Mouse (Mus musculus): Measurements from ENCODE around the gene 2410002F23Rik. TPM values are rescaled to one million over a fixed set of nuclear protein-coding genes. Genes with fewer than 3 reads are reported as not detected.
A peak's percentile ranks its signal among the peaks of the same experiment; 100 is the strongest.
"Not testable (repeated sequence)": the region's sequence is repeated elsewhere in the genome, so short reads cannot be mapped to it uniquely, and the experiment has no call there.

The 2410002F23Rik gene
- total RNA-seq, 2 experiments from 2014 or later: 117 to 139 TPM

DNA sequence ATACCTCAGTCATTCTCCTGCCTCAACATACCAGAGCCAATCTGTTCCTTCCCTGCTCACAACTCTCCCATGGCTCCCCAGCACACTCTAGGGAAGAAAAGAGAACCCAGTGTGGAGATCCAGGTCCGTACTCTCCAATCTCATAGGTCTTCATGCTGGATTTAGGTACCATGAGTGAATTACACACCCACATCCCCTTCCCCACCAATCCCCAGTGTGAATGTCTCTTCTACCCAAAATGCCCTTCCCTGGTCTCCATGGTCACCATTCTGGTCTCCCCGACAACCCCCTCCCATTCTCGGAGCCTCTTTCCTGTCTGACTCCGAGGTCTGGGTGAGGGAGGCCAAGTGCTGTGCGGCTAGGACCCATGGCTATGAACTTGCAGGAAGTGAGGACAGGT lies 14.6 kb downstream of the 2410002F23Rik start, which contains the start of gene Gm15517:
Gene Gm15517, plus strand, starts transcription at position 301 of the 400 bp plus-strand sequence.
- DNase-seq (ENCODE audit: low spot score in 2 of 2): no peak

DNA sequence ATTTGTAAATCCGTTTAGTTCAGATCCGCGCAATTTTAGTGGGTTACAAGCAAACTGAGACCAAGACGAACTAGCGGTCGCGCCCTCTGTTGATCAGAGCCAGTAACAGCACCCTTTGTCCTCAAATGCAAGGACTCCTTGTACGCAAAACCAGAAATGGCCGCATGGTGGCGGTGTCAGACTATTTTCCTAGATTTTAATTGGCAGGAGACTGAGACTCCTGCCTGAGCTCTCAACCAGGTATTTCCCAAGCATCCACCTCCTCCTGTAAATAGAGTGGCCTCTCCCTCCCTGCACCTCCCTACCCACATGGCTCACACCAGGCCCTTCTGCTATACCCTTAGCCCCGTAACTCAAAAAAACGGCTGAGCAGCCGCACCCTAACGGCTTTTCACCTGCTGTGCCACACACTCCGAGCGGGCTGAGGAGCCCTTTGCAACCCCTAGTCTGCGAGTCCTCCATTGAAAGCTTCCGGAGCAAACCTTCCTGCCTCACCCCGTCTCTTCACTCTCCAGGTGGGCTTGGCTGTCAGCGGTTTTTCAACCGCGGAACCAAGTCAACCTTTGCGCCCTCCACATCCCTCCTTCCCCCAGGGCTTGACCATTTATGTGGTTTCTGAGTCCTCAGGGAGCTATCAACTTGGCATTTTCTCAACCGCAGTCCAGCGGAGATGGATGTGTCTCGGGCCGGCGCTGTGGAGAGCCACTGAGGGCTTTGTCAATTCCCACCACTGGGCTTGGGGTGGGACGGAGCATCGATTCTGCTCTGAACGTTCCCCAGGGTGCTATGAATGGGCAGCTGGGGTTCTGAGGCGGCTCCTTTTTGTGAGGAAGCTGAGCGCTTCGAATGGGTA lies 16.5 kb downstream of the 2410002F23Rik start:
- peak; percentile 99 for DNase-seq (ENCODE audit: low spot score in 2 of 2)

DNA sequence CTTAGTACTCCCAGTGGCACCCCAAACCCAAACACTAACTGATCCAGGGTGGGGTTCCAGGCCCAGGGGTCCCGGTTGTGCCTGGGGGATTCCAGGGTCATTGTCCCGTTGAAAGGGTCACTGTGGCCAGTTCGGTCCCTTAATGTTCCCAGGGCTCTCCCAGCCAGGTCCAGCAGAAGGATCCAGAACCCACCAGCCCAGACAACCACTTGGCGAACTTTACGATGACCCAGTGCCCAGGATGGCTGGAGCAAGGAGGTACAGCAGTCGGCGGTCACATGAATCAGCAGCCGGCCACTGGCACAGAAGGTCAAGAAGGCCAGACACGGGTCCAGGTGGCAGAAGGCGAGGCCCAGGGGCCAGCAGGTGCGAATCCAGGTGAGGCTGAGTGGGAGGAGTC lies 21.6 kb downstream of the 2410002F23Rik start:
- DNase-seq (ENCODE audit: low spot score in 2 of 2): no peak

DNA sequence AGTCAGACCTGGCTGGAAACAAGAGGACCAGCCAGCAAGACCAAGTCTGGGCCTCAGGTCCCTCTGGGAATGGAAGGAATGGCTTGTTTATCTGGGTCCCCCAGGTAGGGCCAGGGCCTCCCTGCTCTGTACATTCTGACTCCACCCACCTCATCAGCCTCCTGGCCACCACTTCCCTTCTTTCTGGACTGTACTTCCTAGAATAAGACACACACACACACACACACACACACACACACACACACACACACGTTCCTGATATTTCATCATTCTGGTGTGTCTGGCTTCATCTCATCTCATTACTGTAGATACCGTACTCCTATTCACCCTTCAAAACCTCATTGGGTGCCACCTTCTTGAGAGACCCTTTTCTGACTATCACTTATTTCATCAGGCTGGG lies 22.9 kb downstream of the 2410002F23Rik start:
- DNase-seq (ENCODE audit: low spot score in 2 of 2): no peak

DNA sequence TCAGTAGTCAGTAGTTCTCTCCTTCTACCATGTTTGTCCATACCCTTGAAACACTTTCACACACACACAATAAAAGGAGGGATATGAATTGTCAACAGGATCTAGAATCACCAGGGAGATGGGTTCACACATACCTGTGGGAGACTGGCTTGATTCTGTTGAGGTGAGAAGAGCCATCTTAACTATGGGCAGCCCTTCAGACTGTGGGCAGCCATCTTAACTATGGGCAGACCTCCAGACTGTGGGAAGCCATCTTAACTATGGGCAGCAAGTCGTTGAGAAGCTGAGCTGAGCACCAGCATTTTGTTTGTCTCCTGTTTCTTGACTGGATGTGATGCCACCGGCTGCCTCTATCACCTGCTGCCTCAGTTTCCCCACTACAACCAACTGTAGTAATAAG lies 24.8 kb downstream of the 2410002F23Rik start:
- no peak for DNase-seq (ENCODE audit: low spot score in 2 of 2)

DNA sequence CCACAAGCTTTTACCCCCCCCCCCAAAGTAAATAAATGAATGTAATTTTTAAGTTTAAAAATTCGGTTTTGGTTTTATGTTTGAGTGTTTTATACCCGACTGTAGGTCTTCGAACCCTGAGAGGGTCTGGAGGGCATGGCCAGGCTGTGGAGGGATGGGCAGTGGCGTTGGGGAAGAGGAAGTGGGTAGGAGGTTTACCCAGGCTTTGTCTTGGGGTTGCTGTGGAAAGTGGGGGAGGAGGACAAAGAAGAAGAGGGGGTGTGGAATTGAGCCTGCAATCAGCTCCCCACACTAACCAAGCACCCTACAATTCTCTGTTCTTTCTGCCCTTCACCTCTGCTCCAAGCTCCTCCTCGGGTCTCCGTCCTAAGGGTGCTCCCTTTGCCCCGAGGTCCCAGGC lies 26.0 kb downstream of the 2410002F23Rik start:
- no peak for DNase-seq (ENCODE audit: low spot score in 2 of 2)

DNA sequence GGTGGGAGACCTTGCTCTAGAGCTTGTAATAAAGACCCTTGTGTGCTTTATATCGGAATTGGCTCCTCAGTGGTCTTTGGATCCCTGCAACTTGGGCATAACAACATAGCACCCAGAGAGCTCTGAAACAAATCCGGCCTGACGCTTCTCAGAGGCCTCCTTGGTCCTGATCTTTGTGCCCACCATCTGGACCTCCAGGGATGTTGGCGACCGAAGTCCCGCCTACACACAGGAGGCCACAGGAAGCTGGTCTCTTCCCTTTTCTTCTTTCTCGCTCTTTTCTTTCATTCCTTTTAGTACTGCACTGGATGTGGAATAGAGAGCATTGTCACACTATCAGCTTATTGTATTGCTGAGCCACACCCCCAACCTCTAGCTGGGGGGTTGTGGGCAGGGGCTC lies 26.9 kb downstream of the 2410002F23Rik start:
- no peak for DNase-seq (ENCODE audit: low spot score in 2 of 2)

DNA sequence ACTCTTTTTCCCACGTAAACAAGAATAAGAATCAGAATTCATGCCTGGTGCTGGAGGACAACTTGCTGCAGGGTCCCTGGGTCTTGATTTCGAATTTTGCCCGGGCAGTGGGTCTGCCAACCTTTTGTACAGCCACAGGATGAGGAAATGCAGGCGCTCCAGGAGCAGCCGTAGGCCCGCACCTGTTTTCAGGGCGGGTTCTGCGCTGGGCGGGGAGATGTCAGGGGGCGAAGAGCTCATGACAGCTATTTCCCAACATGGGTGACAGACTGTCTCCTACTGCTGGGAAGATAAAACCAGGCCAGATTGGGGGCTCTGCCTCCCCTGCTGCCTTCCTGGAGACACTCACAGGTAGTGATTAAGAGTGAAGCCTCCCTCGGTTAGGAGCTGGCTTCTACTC lies 27.6 kb downstream of the 2410002F23Rik start:
- no peak for DNase-seq (ENCODE audit: low spot score in 2 of 2)

DNA sequence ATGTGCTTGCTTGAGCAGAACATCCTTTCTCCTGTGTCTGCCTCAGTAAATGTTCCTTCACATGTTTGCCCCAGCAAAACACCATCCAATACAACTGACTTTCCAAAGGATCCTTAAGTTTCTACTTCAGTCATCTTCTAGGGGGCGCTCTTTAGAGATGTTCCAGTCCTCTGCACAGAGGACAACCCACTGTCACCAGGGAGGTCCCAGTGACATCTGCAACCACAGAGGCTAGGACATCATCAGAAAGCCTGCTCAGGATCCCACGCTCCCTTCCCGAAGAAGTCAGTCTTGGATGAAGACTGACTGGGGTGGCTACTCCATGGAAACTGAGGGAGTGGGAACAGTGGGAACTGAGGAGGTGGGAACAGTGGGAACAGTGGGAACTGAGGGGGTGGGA lies 29.0 kb downstream of the 2410002F23Rik start:
- DNase-seq (ENCODE audit: low spot score in 2 of 2): no peak

DNA sequence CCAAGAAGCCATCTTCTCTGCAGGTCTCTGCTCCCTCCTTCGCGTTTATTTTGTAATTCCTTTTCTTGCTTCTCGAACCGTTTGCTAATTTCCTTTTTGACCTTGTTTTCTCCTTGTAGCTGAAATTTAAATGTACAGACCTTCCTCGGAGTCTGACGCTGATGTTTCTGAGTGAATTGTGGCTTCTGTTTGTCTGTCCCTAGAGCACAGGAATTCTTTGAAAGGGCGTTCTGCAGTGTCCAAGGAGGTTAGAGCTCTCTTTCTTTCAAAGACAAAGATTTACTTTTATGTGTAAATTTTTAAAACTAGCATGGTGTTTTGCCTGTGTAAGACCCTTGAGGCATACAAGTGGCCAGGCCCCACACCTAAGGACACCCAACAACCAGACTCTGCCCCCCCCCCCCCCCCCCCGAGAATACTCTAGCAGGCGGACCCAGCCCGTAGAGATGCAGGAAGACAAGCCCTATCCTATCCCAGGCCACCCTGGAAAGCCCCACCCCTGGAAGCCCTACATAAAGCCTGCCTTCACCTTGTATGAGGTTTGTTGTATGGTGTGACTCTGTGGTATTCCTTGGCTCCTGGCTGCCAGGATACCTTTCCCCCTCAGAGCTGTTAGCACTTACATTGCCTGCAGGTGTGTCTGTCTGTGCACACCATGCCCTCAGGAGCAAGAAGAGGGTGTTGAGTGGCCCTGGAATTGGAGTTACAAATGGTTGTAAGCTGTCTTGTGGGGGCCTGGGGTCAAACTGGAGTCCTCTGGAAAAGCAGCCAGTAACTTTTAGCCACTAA lies 30.1 kb downstream of the 2410002F23Rik start:
- DNase-seq (ENCODE audit: low spot score in 2 of 2): no peak

DNA sequence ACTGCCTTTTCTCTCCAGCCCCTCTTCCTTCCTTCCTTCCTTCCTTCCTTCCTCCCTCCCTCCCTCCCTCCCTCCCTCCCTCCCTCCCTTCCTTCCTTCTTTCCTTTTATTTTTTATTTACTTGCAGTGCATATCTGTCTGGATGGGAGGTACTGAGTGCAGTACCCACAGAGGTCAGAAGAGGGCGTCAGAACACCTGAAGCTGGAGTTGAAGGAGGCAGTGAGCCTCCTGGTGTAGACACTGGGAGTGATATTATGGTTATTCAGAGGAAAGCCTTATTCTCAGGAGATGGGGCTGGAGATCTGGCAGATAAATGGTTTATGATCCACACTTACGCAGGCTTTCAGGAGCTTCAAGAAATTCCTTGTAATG lies 30.7 kb downstream of the 2410002F23Rik start:
- peak; percentile 61 to 68 for DNase-seq (ENCODE audit: low spot score in 2 of 2)

DNA sequence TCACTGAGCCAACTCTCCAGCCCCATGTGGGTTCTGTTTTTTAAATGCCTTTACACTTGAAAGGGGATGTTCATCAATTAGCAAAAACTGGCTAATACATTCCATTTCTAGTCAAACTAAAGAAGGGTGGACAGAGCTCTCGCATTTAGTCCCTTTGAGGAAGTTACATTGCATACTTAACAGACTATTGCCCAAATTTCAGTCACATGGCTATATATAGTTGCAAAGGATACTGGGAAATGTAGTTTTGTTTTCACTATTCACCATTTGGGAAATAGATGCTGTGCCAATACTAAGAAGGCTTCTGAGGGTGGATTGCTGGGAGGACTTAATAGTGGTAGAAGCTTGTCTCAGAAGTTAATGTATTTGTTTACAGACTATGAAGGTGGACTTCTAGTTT lies 34.4 kb downstream of the 2410002F23Rik start:
- no peak for DNase-seq (ENCODE audit: low spot score in 2 of 2)

DNA sequence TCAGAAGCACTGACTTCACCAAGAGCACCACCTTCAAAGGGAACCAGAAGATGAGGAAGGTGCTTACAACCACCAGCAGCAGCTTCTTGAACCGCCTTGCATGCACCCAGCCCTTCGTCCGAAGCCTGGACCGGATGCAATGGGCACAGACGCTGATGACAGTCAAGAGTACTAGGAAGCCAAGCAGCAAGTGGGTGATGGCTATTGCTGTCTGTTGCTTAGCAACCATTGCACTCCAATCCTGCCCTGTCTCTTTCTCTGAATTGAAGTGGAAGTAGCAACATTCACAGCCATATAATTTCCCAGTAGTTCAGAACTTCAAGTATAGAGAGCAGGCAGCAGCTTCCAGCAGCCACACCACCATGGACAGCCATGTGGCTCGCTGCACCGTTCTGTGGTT lies 35.1 kb downstream of the 2410002F23Rik start:
- DNase-seq (ENCODE audit: low spot score in 2 of 2): no peak

DNA sequence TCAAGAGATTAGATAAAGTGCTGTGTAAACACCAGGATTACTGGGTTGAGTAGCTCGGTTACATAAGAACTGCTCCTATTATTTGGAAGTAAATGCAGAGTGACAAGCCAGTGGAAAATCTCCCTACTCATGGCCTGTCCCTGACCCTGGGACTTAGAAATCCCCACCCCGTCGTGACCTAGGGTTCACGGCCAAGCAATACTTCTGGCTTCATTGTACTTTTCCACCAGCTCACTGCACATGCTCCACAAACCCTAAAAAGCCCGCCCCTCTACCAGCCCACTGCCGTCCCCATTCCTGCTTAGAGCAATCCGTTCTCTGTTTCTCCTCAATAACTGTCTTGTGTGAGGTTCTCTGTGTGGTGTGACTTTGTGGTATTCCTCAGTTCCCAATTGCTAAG lies 41.2 kb downstream of the 2410002F23Rik start:
- no peak for DNase-seq (ENCODE audit: low spot score in 2 of 2)

DNA sequence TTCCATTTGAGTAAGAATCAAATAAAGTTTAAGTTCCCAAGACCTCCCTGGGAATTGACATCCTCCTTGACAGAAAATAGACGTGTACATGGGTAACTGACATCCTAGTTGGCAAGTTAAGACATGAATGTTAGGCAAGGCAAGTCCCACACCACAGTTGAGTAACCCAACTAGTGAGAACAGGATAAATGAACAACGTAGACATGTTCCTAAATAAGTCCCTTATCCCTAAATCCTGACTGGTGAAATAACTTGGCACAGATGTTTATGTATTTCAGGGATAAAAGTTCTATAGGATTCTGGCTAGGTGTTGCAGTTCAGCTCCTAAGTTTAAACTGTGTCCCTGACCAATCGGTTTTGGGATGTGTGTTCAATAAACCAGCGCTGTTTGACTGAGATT lies 44.5 kb downstream of the 2410002F23Rik start:
- DNase-seq (ENCODE audit: low spot score in 2 of 2): no peak

DNA sequence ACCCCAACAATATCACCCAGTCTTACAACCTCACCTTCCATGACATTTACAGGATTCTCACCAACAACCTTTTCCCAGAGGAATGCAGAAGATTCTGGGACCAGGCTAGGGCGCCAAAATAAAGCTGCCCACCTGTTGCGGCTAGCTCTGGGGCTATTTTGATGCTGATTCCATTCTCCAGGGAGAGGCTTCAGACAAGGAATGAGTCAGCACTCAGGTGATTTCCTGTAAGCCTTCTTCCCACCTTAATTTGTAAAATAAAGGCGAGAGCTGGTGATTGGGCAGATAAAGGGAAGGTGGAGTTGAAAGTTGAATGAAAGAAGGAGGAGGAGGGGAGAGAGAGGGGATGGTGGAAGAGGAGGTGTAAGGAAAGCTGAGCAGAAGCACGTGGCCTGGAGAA lies 44.9 kb downstream of the 2410002F23Rik start:
- no peak for DNase-seq (ENCODE audit: low spot score in 2 of 2)

DNA sequence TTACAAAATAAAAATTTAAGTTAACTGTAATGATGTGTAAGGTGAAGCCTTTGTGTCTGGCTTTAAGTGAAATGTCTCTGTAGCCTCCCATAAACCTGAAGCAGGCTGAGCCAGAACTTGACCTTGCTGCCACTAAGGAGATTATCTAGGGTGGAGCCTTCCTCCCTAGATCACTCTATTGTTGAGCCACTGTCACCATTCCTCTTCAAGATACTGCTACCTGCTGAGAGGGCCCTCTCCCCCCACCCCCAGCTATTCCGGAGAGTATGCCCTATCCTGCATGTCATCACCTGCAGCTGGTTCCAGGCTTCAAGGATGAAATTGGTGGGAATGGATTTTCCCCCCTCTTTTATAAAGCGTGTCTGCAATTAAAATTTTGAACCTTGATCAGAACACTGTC lies 51.0 kb downstream of the 2410002F23Rik start:
- not testable (repeated sequence) for DNase-seq (ENCODE audit: low spot score in 2 of 2)

Other genes with a start within 250 kb of the 2410002F23Rik start
- gene Klk1b26, start 234.6 kb upstream of the 2410002F23Rik start, total RNA-seq (2021): not detected
- gene Klk1b27, start 194.4 kb upstream of the 2410002F23Rik start, total RNA-seq (2021): not detected
- gene Klk1b21, start 144.4 kb upstream of the 2410002F23Rik start, total RNA-seq (2021): not detected
- not detected for gene Klk1b22, start 134.0 kb upstream of the 2410002F23Rik start, total RNA-seq (2021)
- gene Klk1b16, start 110.0 kb upstream of the 2410002F23Rik start, total RNA-seq (2021): not detected
- gene Klk1b24, start 58.5 kb upstream of the 2410002F23Rik start, total RNA-seq (2021): not detected
- not detected for gene Klk1b3, start 48.5 kb upstream of the 2410002F23Rik start, total RNA-seq (2021)
- not detected for gene Klk1b4, start 39.3 kb upstream of the 2410002F23Rik start, total RNA-seq (2021)
- not detected for gene Klk1b5, start 30.8 kb upstream of the 2410002F23Rik start, total RNA-seq (2021)
- gene Klk1, start 21.4 kb upstream of the 2410002F23Rik start, total RNA-seq (2021): not detected
- gene Gm36864, start 10.5 kb upstream of the 2410002F23Rik start, total RNA-seq (2021): not detected
- 1 to 10 TPM; 1.3 to 2.1 TPM for gene 1700028J19Rik, start within 50 bp of the 2410002F23Rik start, total RNA-seq (2021)
- gene Acp4, start 10.7 kb downstream of the 2410002F23Rik start, total RNA-seq (2021): not detected
- not detected for gene Gm15517, start 14.7 kb downstream of the 2410002F23Rik start, total RNA-seq (2021)
- 1 to 10 TPM; 1.9 TPM for gene Clec11a, start 60.2 kb downstream of the 2410002F23Rik start, total RNA-seq (2021)
- gene Shank1, start 63.5 kb downstream of the 2410002F23Rik start, total RNA-seq (2021): 100 to 1,000 TPM; 439 to 476 TPM
- 10 to 100 TPM; 84.0 to 90.2 TPM for gene Syt3, start 137.4 kb downstream of the 2410002F23Rik start, total RNA-seq (2021)
- 1 to 10 TPM; 4.3 to 5.0 TPM for gene 1700008O03Rik, start 139.1 kb downstream of the 2410002F23Rik start, total RNA-seq (2021)
- gene Lrrc4b, start 182.3 kb downstream of the 2410002F23Rik start, total RNA-seq (2021): 100 to 1,000 TPM; 338 to 365 TPM
- gene Aspdh, start 218.7 kb downstream of the 2410002F23Rik start, total RNA-seq (2021): 10 to 100 TPM; 13.0 to 16.5 TPM
- 10 to 100 TPM; 38.7 to 41.1 TPM for gene Josd2, start 221.3 kb downstream of the 2410002F23Rik start, total RNA-seq (2021)
- 100 to 1,000 TPM; 157 to 169 TPM for gene Emc10, start 249.8 kb downstream of the 2410002F23Rik start, total RNA-seq (2021)
- 10 to 100 TPM; 27.6 to 33.3 TPM for gene Fam71e1, start 249.9 kb downstream of the 2410002F23Rik start, total RNA-seq (2021)

All from layer of hippocampus, postnatal 10 days (tissue).